Mouse (Mus musculus): ENCODE measurements around the gene Cers3. TPM values are rescaled to one million over a fixed set of nuclear protein-coding genes. Genes with fewer than 3 reads are reported as not detected.

The Cers3 gene
- polyA plus RNA-seq, 1 experiment from 2014 or later, result 5.5 TPM

DNA sequence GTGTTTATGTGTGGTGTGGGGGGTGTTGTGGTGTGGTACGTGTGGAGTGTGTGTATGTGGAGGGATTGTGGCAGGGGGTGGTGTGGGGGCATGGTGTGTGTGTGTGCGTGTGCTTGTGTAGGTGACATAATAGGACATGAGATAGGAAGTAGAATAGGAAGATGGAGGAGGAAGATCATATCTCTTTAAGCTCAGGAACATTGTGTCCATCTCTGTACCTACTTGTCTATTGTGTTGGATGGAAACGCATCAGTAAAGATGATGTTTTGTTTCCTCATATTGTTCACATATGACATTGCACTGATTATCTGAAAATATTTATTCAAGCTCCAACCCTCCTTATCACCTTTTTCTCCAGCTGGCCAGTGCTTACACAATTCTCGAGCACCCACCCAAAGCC is 5.9 kb upstream of the Cers3 start:
- H3K4me1 ChIP-seq, result peaks cover 4% of the 10 kb centered on the region; the same call in 1 of the 2 replicates
- no peaks in the 10 kb centered on the region for H3K36me3 ChIP-seq
- 76% methylated on average over 4 of the region's 4 CpGs for WGBS
- no peaks in the 10 kb centered on the region for H3K9me3 ChIP-seq
- H3K4me2 ChIP-seq, result no peak overlapping the region
- H3K27ac ChIP-seq, result no peak overlapping the region
- no peak overlapping the region for H3K4me3 ChIP-seq
- no peaks in the 10 kb centered on the region for H3K27me3 ChIP-seq
- ATAC-seq (ENCODE audit: borderline replicate concordance, extremely low read depth, low FRiP score, low TSS enrichment), result no peak
- H3K9ac ChIP-seq, result no peak overlapping the region

- peaks cover 4% of the 10 kb centered on the region; the same call in 1 of the 2 replicates for H3K4me1 ChIP-seq
- WGBS, result 62% methylated on average over 5 of the region's 5 CpGs
- ATAC-seq (ENCODE audit: borderline replicate concordance, extremely low read depth, low FRiP score, low TSS enrichment), result peak; percentile 19; the same call in 1 of the 2 replicates
- no peak overlapping the region for H3K27ac ChIP-seq
- no peaks in the 10 kb centered on the region for H3K9me3 ChIP-seq
- no peak overlapping the region for H3K4me2 ChIP-seq
- no peak overlapping the region for H3K4me3 ChIP-seq
- H3K36me3 ChIP-seq, result no peaks in the 10 kb centered on the region
- no peaks in the 10 kb centered on the region for H3K27me3 ChIP-seq
- H3K9ac ChIP-seq, result no peak overlapping the region
Measured at GRCm38 (mm10) chr7:66741008-66741407, 2.3 kb upstream of the Cers3 start.

DNA sequence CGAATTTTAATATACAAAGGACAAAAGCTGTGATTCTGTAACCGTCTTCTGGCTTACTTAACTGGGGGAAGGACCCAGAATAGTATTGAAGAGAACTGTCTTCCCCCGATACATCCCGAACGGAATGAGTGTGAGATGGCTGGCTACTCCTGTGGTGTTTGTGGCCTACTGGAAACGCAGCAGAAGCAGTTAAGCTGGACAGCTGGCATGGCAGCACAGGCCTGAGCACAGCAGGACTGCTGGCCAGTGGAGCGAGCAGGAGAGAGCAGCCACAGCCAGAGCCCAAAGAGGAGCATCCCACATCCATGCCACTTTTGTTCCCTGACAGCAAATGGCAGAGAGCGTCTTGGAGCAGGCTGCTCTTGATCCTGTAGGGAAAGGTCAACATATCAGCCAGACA is 1.9 kb upstream of the Cers3 start:
- Histone ChIP-seq H3K9ac (no peak overlapping the region), H3K9me3 (no peaks in the 10 kb centered on the region), H3K4me2 (no peak overlapping the region), H3K27ac (no peak overlapping the region), H3K36me3 (no peaks in the 10 kb centered on the region), H3K27me3 (no peaks in the 10 kb centered on the region), H3K4me1 (peaks cover 4% of the 10 kb centered on the region; the same call in 1 of the 2 replicates), H3K4me3 (no peak overlapping the region)
- no peak for ATAC-seq (ENCODE audit: borderline replicate concordance, extremely low read depth, low FRiP score, low TSS enrichment)
- WGBS, result 64% methylated on average over 8 of the region's 8 CpGs

GRCm38 (mm10) chr7:66746972-66747371 is 3.7 kb downstream of the Cers3 start:
- Histone ChIP-seq H3K4me1 (no peaks in the 10 kb centered on the region; the same call in 1 of the 2 replicates), H3K27ac (no peak overlapping the region), H3K27me3 (no peaks in the 10 kb centered on the region), H3K9ac (no peak overlapping the region), H3K9me3 (no peaks in the 10 kb centered on the region), H3K4me2 (no peak overlapping the region), H3K4me3 (no peak overlapping the region), H3K36me3 (no peaks in the 10 kb centered on the region)
- WGBS, result 40% methylated on average over 7 of the region's 7 CpGs
- ATAC-seq (ENCODE audit: borderline replicate concordance, extremely low read depth, low FRiP score, low TSS enrichment), result no peak

DNA sequence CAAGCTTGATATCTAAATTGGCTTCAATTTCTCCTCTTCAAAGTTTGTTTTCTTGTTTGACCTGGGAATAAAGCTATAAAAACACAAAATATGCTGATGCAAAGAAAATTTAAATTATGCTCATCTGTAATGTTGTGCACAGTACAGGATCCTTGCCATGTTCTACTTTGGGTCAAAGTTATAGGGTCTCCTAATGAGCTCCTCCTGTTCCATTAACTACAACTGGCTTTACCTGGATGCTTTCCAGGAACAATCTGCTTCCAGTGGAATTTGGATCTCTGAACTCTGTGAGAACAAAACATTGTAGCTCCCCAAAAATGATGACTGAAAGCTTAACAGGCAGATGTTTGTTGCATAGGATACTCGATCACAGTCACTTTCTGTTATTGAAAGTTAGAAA is 6.7 kb downstream of the Cers3 start:
- Histone ChIP-seq H3K4me1 (peaks cover 7% of the 10 kb centered on the region; the same call in 1 of the 2 replicates), H3K9me3 (no peaks in the 10 kb centered on the region), H3K4me2 (no peak overlapping the region), H3K36me3 (no peaks in the 10 kb centered on the region), H3K9ac (no peak overlapping the region), H3K27me3 (no peaks in the 10 kb centered on the region), H3K4me3 (no peak overlapping the region), H3K27ac (no peak overlapping the region)
- no peak for ATAC-seq (ENCODE audit: borderline replicate concordance, extremely low read depth, low FRiP score, low TSS enrichment)
- 54% methylated on average over 1 of the region's 1 CpGs for WGBS

- no peak overlapping the region for H3K9ac ChIP-seq
- H3K27me3 ChIP-seq, result no peaks in the 10 kb centered on the region
- H3K27ac ChIP-seq, result no peak overlapping the region
- H3K36me3 ChIP-seq, result no peaks in the 10 kb centered on the region
- H3K4me2 ChIP-seq, result no peak overlapping the region
- WGBS, result 74% methylated on average over 8 of the region's 8 CpGs
- peaks cover 7% of the 10 kb centered on the region; the same call in 1 of the 2 replicates for H3K4me1 ChIP-seq
- no peak for ATAC-seq (ENCODE audit: borderline replicate concordance, extremely low read depth, low FRiP score, low TSS enrichment)
- H3K9me3 ChIP-seq, result no peaks in the 10 kb centered on the region
- H3K4me3 ChIP-seq, result no peak overlapping the region
Measured at GRCm38 (mm10) chr7:66753816-66754215, 10.5 kb downstream of the Cers3 start.

- 71% methylated on average over 7 of the region's 7 CpGs for WGBS
- Histone ChIP-seq H3K9ac (no peak overlapping the region), H3K27ac (no peak overlapping the region), H3K4me1 (peaks cover 7% of the 10 kb centered on the region; the same call in 1 of the 2 replicates), H3K36me3 (no peaks in the 10 kb centered on the region), H3K4me2 (no peak overlapping the region), H3K4me3 (no peak overlapping the region), H3K9me3 (no peaks in the 10 kb centered on the region), H3K27me3 (no peaks in the 10 kb centered on the region)
- ATAC-seq (ENCODE audit: borderline replicate concordance, extremely low read depth, low FRiP score, low TSS enrichment), result no peak
Measured at GRCm38 (mm10) chr7:66755611-66756010, 12.3 kb downstream of the Cers3 start.

- no peak for ATAC-seq (ENCODE audit: borderline replicate concordance, extremely low read depth, low FRiP score, low TSS enrichment)
- Histone ChIP-seq H3K4me2 (no peak overlapping the region), H3K9me3 (no peaks in the 10 kb centered on the region), H3K4me1 (peaks cover 12% of the 10 kb centered on the region), H3K9ac (no peak overlapping the region), H3K27me3 (no peaks in the 10 kb centered on the region), H3K36me3 (no peaks in the 10 kb centered on the region), H3K4me3 (no peak overlapping the region), H3K27ac (no peak overlapping the region)
- WGBS, result 24% methylated on average over 5 of the region's 5 CpGs
Measured at GRCm38 (mm10) chr7:66769902-66770301, 26.6 kb downstream of the Cers3 start.

DNA sequence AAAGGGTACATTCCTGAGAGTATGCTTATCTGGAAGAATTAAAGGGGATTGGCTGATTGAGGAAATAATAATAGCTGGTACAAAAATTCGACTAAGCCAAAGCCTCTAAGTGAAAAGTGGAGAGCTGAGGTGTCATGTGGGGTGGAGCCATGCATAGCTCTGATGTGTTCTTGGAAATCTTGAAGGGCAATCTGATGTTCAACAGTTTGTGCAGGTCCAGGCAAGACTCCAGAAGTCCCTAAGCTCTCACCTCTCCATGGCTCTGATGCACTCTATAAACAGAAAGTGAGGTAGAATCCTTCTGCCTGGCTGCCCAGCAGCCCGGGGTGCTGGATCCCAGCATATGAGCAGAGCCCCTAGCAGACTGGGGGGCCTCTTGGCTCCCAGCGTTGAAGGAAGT is 27.4 kb downstream of the Cers3 start:
- Histone ChIP-seq H3K27me3 (no peaks in the 10 kb centered on the region), H3K27ac (no peak overlapping the region), H3K36me3 (no peaks in the 10 kb centered on the region), H3K9me3 (no peaks in the 10 kb centered on the region), H3K9ac (no peak overlapping the region), H3K4me3 (no peak overlapping the region), H3K4me2 (no peak overlapping the region), H3K4me1 (peaks cover 12% of the 10 kb centered on the region)
- ATAC-seq (ENCODE audit: borderline replicate concordance, extremely low read depth, low FRiP score, low TSS enrichment), result no peak
- 41% methylated on average over 3 of the region's 3 CpGs for WGBS

DNA sequence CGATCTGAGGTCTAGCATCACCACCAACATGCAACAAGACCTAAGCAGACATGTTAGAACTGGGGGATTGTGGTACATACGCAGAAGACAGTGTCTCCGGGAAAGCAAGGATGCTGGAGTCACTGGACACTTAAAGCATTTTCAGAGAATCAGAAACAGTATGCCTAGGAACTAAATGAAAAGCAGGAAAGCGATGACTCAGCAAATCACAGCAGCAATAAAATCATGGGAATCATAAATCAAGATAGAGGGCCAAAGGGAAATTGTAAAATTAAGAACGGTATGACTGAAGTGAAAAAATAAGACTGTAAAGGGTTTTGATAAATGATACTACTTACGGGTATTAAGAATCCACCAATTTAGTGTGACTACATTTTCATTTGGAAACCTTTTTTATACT is 27.9 kb downstream of the Cers3 start:
- H3K9ac ChIP-seq, result no peak overlapping the region
- WGBS, result 79% methylated on average over 6 of the region's 6 CpGs
- no peaks in the 10 kb centered on the region for H3K27me3 ChIP-seq
- no peak overlapping the region for H3K27ac ChIP-seq
- H3K4me1 ChIP-seq, result peaks cover 12% of the 10 kb centered on the region
- ATAC-seq (ENCODE audit: borderline replicate concordance, extremely low read depth, low FRiP score, low TSS enrichment), result no peak
- H3K4me2 ChIP-seq, result no peak overlapping the region
- H3K4me3 ChIP-seq, result no peak overlapping the region
- no peaks in the 10 kb centered on the region for H3K9me3 ChIP-seq
- H3K36me3 ChIP-seq, result no peaks in the 10 kb centered on the region

- H3K4me1 ChIP-seq, result peaks cover 26% of the 10 kb centered on the region
- ATAC-seq (ENCODE audit: borderline replicate concordance, extremely low read depth, low FRiP score, low TSS enrichment), result no peak
- H3K9me3 ChIP-seq, result no peaks in the 10 kb centered on the region
- no peak overlapping the region for H3K4me2 ChIP-seq
- H3K27me3 ChIP-seq, result no peaks in the 10 kb centered on the region
- no peak overlapping the region for H3K9ac ChIP-seq
- H3K4me3 ChIP-seq, result no peak overlapping the region
- H3K36me3 ChIP-seq, result no peaks in the 10 kb centered on the region
- peak overlapping the region; percentile 78 for H3K27ac ChIP-seq
- WGBS, result 20% methylated on average over 2 of the region's 2 CpGs
Measured at GRCm38 (mm10) chr7:66779411-66779810, 36.1 kb downstream of the Cers3 start.

- no peak overlapping the region for H3K9ac ChIP-seq
- H3K4me3 ChIP-seq, result no peak overlapping the region
- no peaks in the 10 kb centered on the region for H3K27me3 ChIP-seq
- peak overlapping the region; percentile 78 for H3K27ac ChIP-seq
- 43% methylated on average over 10 of the region's 10 CpGs for WGBS
- ATAC-seq (ENCODE audit: borderline replicate concordance, extremely low read depth, low FRiP score, low TSS enrichment), result peak; percentile 79
- H3K9me3 ChIP-seq, result no peaks in the 10 kb centered on the region
- H3K4me1 ChIP-seq, result peaks cover 26% of the 10 kb centered on the region
- H3K36me3 ChIP-seq, result no peaks in the 10 kb centered on the region
- no peak overlapping the region; the same call in 1 of the 2 replicates for H3K4me2 ChIP-seq
Measured at GRCm38 (mm10) chr7:66779944-66780942, 36.9 kb downstream of the Cers3 start.
